Mouse (Mus musculus) limb, embryonic 15.5 days (tissue): ENCODE data around the gene Ces1c. TPM values are rescaled to one million over a fixed set of nuclear protein-coding genes. Genes with fewer than 3 reads are reported as not detected.

ENCODE experiments used
- ATAC-seq: fragments of 200-750 bp; cut with Nextera tagmentation; 2 replicates; pipeline ENCODE4 v1.8.0; 2017; ENCODE audit warnings: low read depth, moderate TSS enrichment; ENCODE audit not compliant: insufficient number of reproducible peaks, low FRiP score, low TSS enrichment
- H3K27ac ChIP-seq: fragments of 300-500 bp; sonication (generic); 2 replicates; pipeline ENCODE4 v1.5.1; 2015; ENCODE audit warnings: moderate library complexity, mild to moderate bottlenecking, inconsistent platforms
- H3K27me3 ChIP-seq: fragments of 300-500 bp; sonication (generic); 2 replicates; pipeline ENCODE4 v1.6.1; 2015; ENCODE audit warnings: inconsistent platforms
- H3K36me3 ChIP-seq: fragments of 300-500 bp; sonication (generic); 2 replicates; pipeline ENCODE4 v1.6.1; 2015; ENCODE audit warnings: inconsistent platforms
- H3K4me1 ChIP-seq: fragments of 300-500 bp; sonication (generic); 2 replicates; pipeline ENCODE4 v1.6.1; 2015; ENCODE audit warnings: inconsistent platforms
- H3K4me2 ChIP-seq: fragments of 300-500 bp; sonication (generic); 2 replicates; pipeline ENCODE4 v1.6.1; 2015; ENCODE audit warnings: mild to moderate bottlenecking, inconsistent platforms
- H3K4me3 ChIP-seq: fragments of 300-500 bp; sonication (generic); 2 replicates; pipeline ENCODE4 v1.5.1; 2015; ENCODE audit warnings: mild to moderate bottlenecking, inconsistent platforms
- H3K9ac ChIP-seq: fragments of 300-500 bp; sonication (generic); 2 replicates; pipeline ENCODE4 v1.6.1; 2015; ENCODE audit warnings: inconsistent platforms
- H3K9me3 ChIP-seq: fragments of 300-500 bp; sonication (generic); 2 replicates; pipeline ENCODE4 v1.6.1; 2016; ENCODE audit warnings: inconsistent platforms
- WGBS: fragments of 180-500 bp; shearing (Covaris S2); methylation state at CpG from one replicate; pipeline ENCODE4 v1.1.7; 2015; 5-methylcytosine and 5-hydroxymethylcytosine counted together
- polyA plus RNA-seq: library from polyadenylated mRNA; unstranded; fragments of >200 nt; fragmentation: Nextera tagmentation; extraction: Ambion mirVana; gene quantifications from 2 replicates; pipeline ENCODE4 v1.2.1, GENCODE M21; 2015

The Ces1c gene
- polyA plus RNA-seq, result not detected in 2 replicates

DNA sequence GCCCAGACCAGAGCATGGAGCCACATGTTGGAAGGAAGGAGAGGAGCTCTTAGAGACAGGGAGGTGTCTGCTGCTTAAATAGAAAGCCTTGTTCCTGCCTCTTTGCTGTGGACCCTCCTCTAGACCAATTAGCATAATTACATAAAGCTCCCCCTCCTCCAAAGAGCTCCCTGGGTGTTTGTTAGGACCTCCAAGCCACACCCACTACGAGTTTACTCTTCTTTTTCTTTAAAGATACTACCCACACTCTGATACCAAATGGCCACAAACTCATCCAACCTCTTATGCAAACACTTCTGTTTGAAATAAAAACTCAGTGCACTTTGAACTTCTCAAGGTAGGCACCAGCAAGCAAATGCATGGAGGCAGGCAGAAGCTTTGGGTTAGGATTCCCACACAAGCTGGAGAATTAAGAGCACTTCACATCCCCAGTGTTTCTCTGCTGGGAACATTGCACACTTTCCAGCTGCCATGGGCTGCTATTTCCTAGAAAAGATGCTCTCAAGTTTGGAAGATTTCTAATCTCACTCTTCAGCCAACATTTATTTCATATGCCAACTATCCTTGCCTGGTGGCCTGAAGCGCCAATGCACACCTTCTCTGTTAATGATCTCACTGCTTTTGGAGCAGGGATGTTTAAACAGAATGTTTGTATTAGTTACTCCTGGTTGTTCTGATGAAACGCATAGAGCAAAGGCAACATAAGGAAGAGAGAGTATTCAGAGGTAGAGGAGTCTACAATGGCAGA lies at the start of gene Ces1c:
Ces1c (minus strand) TSS at position 51 of the 748 bp plus-strand sequence.
- H3K27me3 ChIP-seq, result no peaks in the 10 kb centered on the region
- H3K9ac ChIP-seq, result no peak within 1 kb of the TSS
- no peak within 1 kb of the TSS for H3K4me3 ChIP-seq
- H3K9me3 ChIP-seq, result no peaks in the 10 kb centered on the region
- no peak within 1 kb of the TSS for H3K4me2 ChIP-seq
- no peak for ATAC-seq
- H3K27ac ChIP-seq, result no peak within 1 kb of the TSS
- 76% methylated on average over 3 of the region's 3 CpGs for WGBS
- no peaks in the 10 kb centered on the region for H3K36me3 ChIP-seq
- no peaks in the 10 kb centered on the region for H3K4me1 ChIP-seq

DNA sequence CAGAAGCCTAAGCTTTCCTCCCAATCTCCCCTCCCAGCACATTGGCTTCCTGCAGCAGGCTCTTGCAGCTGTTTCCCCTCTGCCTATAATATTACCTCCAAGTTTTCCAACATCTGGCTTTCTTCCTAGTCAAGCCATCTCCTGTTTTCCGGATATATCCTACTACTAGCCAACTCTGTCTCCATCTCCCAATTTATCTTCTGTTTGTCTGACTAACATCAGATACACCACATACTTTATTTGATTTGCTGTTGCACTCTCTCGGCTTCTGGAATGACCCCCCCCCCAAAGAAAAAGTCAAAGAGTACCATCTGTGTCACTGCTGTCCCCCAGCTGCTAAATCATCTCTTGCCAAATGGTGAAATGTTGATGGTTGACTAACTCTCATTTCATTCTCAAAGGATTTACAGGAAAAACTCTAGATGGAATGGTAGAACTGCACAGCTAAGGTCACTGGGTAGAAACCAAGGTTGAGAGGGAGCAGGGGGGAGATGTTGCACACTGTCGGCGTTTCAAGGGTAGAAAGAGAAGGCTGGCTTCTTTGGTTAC lies 49.6 kb upstream of the Ces1c start:
- Histone ChIP-seq H3K4me3 (no peak overlapping the region), H3K4me1 (no peaks in the 10 kb centered on the region), H3K27me3 (no peaks in the 10 kb centered on the region), H3K36me3 (no peaks in the 10 kb centered on the region), H3K9me3 (no peaks in the 10 kb centered on the region), H3K27ac (no peak overlapping the region), H3K4me2 (no peak overlapping the region), H3K9ac (no peak overlapping the region)
- ATAC-seq, result no peak
- WGBS, result 61% methylated on average over 4 of the region's 4 CpGs

DNA sequence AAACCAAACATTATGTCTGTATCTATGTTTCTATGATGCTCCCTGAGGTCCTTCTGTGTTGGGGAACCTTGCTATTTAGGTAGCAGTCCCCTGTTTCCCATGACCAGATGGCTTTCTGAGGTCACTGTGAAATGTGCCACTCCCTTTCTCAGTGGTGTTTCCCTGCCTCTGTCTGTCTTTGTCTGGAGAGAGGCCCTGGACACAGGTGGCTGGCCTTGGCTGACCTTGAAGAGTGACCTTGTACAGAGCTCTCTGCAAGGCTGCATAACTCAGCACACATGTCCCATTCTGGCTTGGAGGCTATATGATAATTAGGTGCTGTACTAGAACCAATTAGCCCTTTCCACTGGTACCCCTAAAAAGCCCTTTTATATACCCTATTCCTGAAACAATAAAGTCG lies 45.5 kb upstream of the Ces1c start:
- no peaks in the 10 kb centered on the region for H3K27me3 ChIP-seq
- no peak overlapping the region for H3K4me3 ChIP-seq
- H3K9me3 ChIP-seq, result no peaks in the 10 kb centered on the region
- no peak for ATAC-seq
- no peaks in the 10 kb centered on the region for H3K4me1 ChIP-seq
- no peak overlapping the region for H3K9ac ChIP-seq
- no peak overlapping the region for H3K4me2 ChIP-seq
- WGBS, result 21% methylated on average over 1 of the region's 1 CpGs
- no peaks in the 10 kb centered on the region for H3K36me3 ChIP-seq
- no peak overlapping the region for H3K27ac ChIP-seq

DNA sequence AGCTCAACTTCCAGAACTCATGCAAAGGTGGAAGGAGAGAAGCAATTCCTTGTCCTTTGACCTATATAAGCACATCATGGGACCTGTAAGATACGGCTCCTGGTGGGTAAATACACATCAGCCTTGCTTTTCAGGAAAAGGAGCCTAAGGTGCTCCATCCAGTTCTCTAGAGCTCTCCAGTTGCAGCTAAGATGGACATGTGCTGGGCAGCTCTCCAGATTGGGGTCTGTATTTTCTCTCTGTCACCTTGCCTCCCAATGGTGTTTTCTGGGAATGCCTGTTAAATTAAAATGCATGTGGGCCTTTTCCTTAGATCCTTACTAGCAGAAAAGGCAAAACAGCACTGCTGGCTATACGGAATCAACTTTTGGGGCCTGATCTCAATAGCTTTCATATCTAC lies 43.5 kb upstream of the Ces1c start:
- Histone ChIP-seq H3K27ac (no peak overlapping the region), H3K9ac (no peak overlapping the region), H3K4me1 (no peaks in the 10 kb centered on the region), H3K27me3 (no peaks in the 10 kb centered on the region), H3K4me3 (no peak overlapping the region), H3K36me3 (no peaks in the 10 kb centered on the region), H3K4me2 (no peak overlapping the region), H3K9me3 (no peaks in the 10 kb centered on the region)
- no peak for ATAC-seq
- 62% methylated on average over 2 of the region's 2 CpGs for WGBS

DNA sequence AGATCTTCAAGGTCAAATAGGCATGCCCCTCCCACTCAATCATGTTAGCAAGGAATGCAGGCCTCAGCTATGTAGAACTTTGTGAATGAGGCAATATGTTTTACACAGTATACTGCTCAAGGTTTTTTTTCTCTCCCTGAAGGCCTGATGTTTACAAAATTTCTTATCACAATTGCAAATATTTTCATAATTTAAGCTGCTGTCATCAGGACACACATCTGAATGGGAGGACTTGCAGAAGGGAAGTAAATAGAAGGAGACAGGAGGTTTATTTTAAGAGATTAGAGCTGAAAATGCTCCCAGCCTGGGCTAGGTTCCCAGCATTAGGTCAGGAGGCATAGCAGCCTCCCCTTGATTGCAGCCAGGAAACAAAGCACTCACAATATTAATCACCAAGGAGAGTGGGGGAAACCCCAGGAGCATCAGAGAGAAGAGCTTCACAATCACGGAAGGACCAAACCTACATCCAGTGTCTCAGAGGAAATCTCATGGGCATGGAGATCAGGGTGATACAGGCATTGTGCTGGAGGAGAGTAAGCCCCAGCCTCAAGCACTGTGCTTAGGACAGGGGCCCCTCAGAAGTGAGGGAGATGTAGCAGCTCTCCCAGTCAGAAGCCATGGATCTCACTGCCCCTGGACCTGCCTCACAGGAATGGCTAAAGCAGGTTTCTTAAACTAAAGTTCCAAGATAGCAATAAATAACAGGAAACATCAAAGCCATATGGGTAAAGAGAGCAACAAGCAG lies 40.9 kb upstream of the Ces1c start:
- H3K9ac ChIP-seq, result no peak overlapping the region
- no peak overlapping the region for H3K27ac ChIP-seq
- no peaks in the 10 kb centered on the region for H3K36me3 ChIP-seq
- no peak overlapping the region for H3K4me3 ChIP-seq
- WGBS, result 53% methylated on average over 1 of the region's 1 CpGs
- no peaks in the 10 kb centered on the region for H3K27me3 ChIP-seq
- no peaks in the 10 kb centered on the region for H3K4me1 ChIP-seq
- no peak overlapping the region for H3K4me2 ChIP-seq
- H3K9me3 ChIP-seq, result no peaks in the 10 kb centered on the region
- no peak for ATAC-seq

DNA sequence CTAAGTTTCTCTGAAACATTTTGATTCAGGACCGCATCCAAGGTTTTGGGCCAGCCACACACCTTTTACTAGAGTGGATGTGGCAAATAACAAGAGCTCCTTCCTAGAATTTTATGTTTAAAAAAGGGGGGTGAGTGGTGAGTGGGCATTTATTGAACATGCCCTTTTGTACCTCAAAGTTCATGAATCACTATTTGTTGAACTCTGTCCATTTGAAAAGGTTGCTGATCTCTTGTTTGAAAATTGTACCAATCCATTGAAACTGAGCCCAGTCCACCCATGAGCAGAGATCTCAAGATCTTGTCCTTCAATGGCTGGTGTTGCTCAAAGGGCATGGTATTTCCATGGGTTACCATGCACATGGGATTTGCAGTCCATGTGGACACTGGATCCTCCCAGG lies 32.3 kb upstream of the Ces1c start:
- H3K4me3 ChIP-seq, result no peak overlapping the region
- 85% methylated on average over 1 of the region's 1 CpGs for WGBS
- no peak overlapping the region for H3K9ac ChIP-seq
- no peak overlapping the region for H3K27ac ChIP-seq
- no peaks in the 10 kb centered on the region for H3K36me3 ChIP-seq
- ATAC-seq, result no peak
- H3K4me2 ChIP-seq, result no peak overlapping the region
- H3K27me3 ChIP-seq, result no peaks in the 10 kb centered on the region
- no peaks in the 10 kb centered on the region for H3K4me1 ChIP-seq
- H3K9me3 ChIP-seq, result no peaks in the 10 kb centered on the region

DNA sequence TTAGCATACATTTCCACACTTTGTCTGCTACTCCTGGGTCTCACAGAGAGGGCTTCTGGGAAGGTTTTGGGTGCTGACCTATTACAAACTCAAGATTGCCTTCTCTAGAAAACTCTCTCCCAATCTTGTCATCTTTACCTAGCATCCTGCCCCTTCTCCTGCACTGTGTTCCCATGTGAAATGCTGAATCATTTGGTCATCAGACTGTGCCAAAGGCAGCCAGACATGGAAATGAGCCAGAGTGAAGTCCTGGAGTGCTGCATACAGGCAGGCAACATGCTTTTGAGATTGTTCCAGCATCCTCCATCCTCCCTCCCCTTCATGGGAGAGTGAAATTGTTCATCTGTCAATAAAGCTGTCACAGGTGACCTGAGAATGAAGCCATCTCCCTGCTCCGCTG lies 20.3 kb upstream of the Ces1c start:
- no peaks in the 10 kb centered on the region for H3K27me3 ChIP-seq
- no peaks in the 10 kb centered on the region for H3K4me1 ChIP-seq
- H3K36me3 ChIP-seq, result no peaks in the 10 kb centered on the region
- WGBS, result 86% methylated on average over 1 of the region's 1 CpGs
- no peak overlapping the region for H3K9ac ChIP-seq
- no peak overlapping the region for H3K27ac ChIP-seq
- H3K9me3 ChIP-seq, result no peaks in the 10 kb centered on the region
- H3K4me2 ChIP-seq, result no peak overlapping the region
- H3K4me3 ChIP-seq, result no peak overlapping the region
- no peak for ATAC-seq

DNA sequence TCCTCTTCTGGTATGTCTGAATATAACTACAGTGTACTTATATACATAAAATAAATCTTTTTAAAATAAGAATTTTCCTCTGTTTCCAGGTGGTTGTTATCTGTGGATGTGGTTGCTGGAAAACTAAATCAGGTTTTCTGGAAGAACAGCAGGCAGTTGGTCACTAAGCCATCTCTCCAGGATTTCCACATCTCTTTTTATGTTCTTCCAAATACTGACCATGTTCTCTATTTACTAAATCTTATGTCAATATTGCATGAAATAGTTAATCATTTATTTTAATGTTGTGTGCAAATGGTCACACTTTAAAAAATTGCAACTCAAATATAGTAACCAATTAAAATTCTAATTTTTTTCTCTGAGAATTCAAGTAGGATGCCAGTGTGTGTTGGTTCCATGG lies 16.2 kb upstream of the Ces1c start:
- Histone ChIP-seq H3K4me1 (no peaks in the 10 kb centered on the region), H3K36me3 (no peaks in the 10 kb centered on the region), H3K4me3 (no peak overlapping the region), H3K27ac (no peak overlapping the region), H3K9ac (no peak overlapping the region), H3K4me2 (no peak overlapping the region), H3K27me3 (no peaks in the 10 kb centered on the region), H3K9me3 (no peaks in the 10 kb centered on the region)
- ATAC-seq, result no peak

DNA sequence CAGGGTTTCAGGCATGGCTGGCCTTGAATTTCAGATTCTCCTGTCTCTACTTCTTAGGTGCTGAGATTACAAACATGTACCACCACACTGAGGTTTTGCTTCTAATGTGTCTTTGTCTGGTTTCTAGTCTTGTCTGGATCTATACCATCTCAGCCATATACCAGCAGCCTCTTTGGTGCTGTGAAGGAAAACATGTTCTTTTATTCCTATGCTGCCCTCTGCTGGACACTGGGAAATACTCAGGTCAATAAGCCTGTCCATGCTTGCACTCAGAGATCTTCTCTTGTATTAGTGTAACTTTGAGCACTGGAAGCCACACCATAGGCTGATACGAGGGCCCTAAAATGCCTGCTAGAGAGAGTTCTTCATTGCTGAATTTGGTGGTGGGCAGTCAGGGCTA lies 9.6 kb upstream of the Ces1c start:
- WGBS, result 41% methylated on average over 1 of the region's 1 CpGs
- Histone ChIP-seq H3K4me1 (no peaks in the 10 kb centered on the region), H3K27me3 (no peaks in the 10 kb centered on the region), H3K27ac (no peak overlapping the region), H3K9me3 (no peaks in the 10 kb centered on the region), H3K9ac (no peak overlapping the region), H3K4me3 (no peak overlapping the region), H3K36me3 (no peaks in the 10 kb centered on the region), H3K4me2 (no peak overlapping the region)
- no peak for ATAC-seq

DNA sequence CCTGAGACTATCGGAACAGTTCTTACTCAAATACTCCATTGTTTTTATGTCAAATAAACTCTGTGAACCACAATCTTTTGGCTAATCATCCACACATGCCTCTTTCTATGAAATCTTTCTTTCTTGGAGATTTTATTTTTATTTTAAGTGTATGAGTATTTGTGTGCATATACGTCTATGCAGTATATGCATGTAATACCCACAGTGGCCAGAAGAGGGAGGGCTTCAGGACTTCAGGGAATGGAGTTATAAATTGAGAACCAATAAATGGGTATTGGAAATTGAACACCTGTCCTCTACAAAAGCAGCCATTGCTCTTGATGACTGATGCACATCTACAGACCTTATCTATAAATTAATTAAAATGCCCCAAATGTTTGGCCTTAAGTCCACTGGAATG lies 1.1 kb upstream of the Ces1c start:
- H3K27me3 ChIP-seq, result no peaks in the 10 kb centered on the region
- H3K36me3 ChIP-seq, result no peaks in the 10 kb centered on the region
- H3K9ac ChIP-seq, result no peak overlapping the region
- no peak overlapping the region for H3K4me3 ChIP-seq
- no peaks in the 10 kb centered on the region for H3K4me1 ChIP-seq
- H3K27ac ChIP-seq, result no peak overlapping the region
- 91% methylated on average over 2 of the region's 2 CpGs for WGBS
- H3K9me3 ChIP-seq, result no peaks in the 10 kb centered on the region
- no peak for ATAC-seq
- no peak overlapping the region for H3K4me2 ChIP-seq

DNA sequence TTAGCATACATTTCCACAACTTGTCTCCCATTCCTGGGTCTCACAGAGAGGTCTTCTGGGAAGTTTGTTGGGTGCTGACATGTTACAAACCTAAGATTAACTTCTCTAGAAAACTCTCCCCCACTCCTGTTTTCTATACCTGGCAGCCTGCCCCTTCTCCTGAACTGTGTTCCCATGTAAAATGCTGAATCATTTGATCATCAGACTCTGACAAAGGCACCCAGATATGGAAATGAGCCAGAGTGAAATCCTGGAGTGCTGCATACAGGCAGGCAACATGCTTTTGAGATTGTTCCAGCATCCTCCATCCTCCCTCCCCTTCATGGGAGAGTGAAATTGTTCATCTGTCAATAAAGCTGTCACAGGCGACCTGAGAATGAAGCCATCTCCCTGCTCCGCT lies 4.6 kb downstream of the Ces1c start:
- 68% methylated on average over 2 of the region's 2 CpGs for WGBS
- Histone ChIP-seq H3K4me3 (no peak overlapping the region), H3K36me3 (no peaks in the 10 kb centered on the region), H3K9me3 (no peaks in the 10 kb centered on the region), H3K27ac (no peak overlapping the region), H3K4me1 (no peaks in the 10 kb centered on the region), H3K9ac (no peak overlapping the region), H3K27me3 (no peaks in the 10 kb centered on the region), H3K4me2 (no peak overlapping the region)
- ATAC-seq, result no peak

DNA sequence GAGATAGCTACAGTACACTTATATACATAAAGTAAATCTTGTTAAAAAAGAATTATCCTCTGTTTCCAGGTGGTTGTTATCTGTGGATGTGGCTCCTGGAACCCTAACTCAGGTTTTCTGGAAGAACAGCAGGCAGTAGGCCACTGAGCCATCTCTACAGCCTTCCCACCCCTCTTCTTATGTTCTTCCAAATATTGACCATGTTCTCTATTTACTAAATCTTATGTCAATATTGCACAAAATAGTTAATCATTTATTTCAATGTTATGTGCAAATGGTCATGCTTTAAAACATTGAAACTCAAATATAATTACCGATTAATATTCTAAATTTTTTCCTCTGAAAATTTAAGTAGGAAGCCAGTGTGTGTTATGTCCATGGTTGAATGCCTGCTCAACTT lies 9.1 kb downstream of the Ces1c start:
- WGBS, result 85% methylated on average over 1 of the region's 1 CpGs
- no peaks in the 10 kb centered on the region for H3K4me1 ChIP-seq
- ATAC-seq, result no peak
- no peak overlapping the region for H3K9ac ChIP-seq
- no peak overlapping the region for H3K4me2 ChIP-seq
- no peaks in the 10 kb centered on the region for H3K9me3 ChIP-seq
- no peak overlapping the region for H3K4me3 ChIP-seq
- no peaks in the 10 kb centered on the region for H3K27me3 ChIP-seq
- H3K36me3 ChIP-seq, result no peaks in the 10 kb centered on the region
- H3K27ac ChIP-seq, result no peak overlapping the region
